Mouse (Mus musculus) kidney, postnatal 0 days (tissue): ENCODE data around the gene Osbpl8. TPM values are rescaled to one million over a fixed set of nuclear protein-coding genes. Genes with fewer than 3 reads are reported as not detected.
A peak's percentile ranks its signal among the peaks of the same experiment; 100 is the strongest.

ENCODE experiments used
- ATAC-seq: fragments of 200-750 bp; cut with Nextera tagmentation; replicated peaks from 2 replicates; pipeline ENCODE4 v1.8.0; 2017; ENCODE audit warnings: low read depth, moderate number of reproducible peaks, moderate TSS enrichment, moderate library complexity; ENCODE audit not compliant: low FRiP score
- DNase-seq: peaks from one replicate; pipeline ENCODE4 v3.0.0-alpha.2; 2016; ENCODE audit warnings: low spot score
- H3K27ac ChIP-seq: fragments of 300-500 bp; sonication (generic); 2 replicates; pipeline ENCODE4 v1.5.1; 2014; ENCODE audit warnings: mild to moderate bottlenecking
- H3K27me3 ChIP-seq: fragments of 300-500 bp; sonication (generic); 2 replicates; pipeline ENCODE4 v1.6.1; 2014; ENCODE audit warnings: low read length, mixed read lengths; ENCODE audit not compliant: insufficient read depth
- H3K36me3 ChIP-seq: fragments of 300-500 bp; sonication (generic); 2 replicates; pipeline ENCODE4 v1.6.1; 2014; ENCODE audit warnings: low read length, mixed read lengths; ENCODE audit not compliant: insufficient read depth
- H3K4me1 ChIP-seq: fragments of 300-500 bp; sonication (generic); replicated peaks from 2 replicates; pipeline ENCODE4 v1.6.1; 2014; ENCODE audit warnings: antibody characterized with exemption, low read length, mixed read lengths; ENCODE audit not compliant: insufficient read depth
- H3K4me2 ChIP-seq: fragments of 300-500 bp; sonication (generic); 2 replicates; pipeline ENCODE4 v1.6.1; 2014; ENCODE audit warnings: mild to moderate bottlenecking, low read length, moderate library complexity, mixed read lengths
- H3K4me3 ChIP-seq: fragments of 300-500 bp; sonication (generic); replicated peaks from 2 replicates; pipeline ENCODE4 v1.5.1; 2014; ENCODE audit warnings: low read depth, low read length
- H3K9ac ChIP-seq: fragments of 300-500 bp; sonication (generic); 2 replicates; pipeline ENCODE4 v1.6.1; 2014; ENCODE audit warnings: low read depth, low read length
- H3K9me3 ChIP-seq: fragments of 300-500 bp; sonication (generic); replicated peaks from 2 replicates; pipeline ENCODE4 v1.6.1; 2016; ENCODE audit warnings: low read length, inconsistent platforms, mixed read lengths
- CTCF ChIP-seq: IDR thresholded peaks from 2 replicates; pipeline ENCODE4 v1.5.1; 2016; ENCODE audit warnings: antibody characterized with exemption, low read depth, mild to moderate bottlenecking, moderate library complexity
- WGBS: fragments of 180-500 bp; shearing (Covaris S2); extraction: QIAGEN DNeasy Blood & Tissue Kit; methylation state at CpG from one replicate; pipeline ENCODE4 v1.1.7; 2014; 5-methylcytosine and 5-hydroxymethylcytosine counted together
- polyA plus RNA-seq: library from polyadenylated mRNA; unstranded; fragments of >200 nt; fragmentation: Nextera tagmentation; extraction: Ambion mirVana; gene quantifications from 2 replicates; pipeline ENCODE4 v1.2.1, GENCODE M21; 2015

Gene Osbpl8
- polyA plus RNA-seq, 1 experiment from 2014 or later, result 11.8 TPM

DNA sequence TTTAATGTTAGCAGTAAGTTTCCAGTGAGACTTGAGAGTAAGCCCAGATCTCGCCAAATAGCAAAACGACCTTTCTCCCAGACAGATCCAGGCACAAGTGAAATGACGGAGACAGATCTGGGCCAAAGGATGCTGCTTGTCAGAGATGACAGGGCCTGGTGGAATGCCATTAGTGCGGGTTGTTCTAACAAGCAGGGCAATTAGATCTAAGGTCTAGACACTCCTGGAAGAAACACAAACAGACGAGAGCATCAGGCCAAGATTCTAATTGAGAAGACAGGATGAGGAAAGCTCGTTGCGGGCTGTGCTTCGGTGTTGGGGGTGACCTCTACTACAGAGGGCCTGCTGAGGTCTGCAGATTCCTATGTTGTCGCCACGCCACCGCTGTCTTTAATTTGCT, 174.7 kb downstream of the Osbpl8 start:
- no peaks in the 10 kb centered on the region for H3K36me3 ChIP-seq
- DNase-seq (no peak), ATAC-seq (0 out of 2 replicates have a peak, but pooled peaks have one; percentile 29)
- H3K27me3 ChIP-seq, result no peaks in the 10 kb centered on the region
- H3K9ac ChIP-seq, result no peak overlapping the region
- no peak overlapping the region for H3K4me3 ChIP-seq
- no peak overlapping the region for H3K4me2 ChIP-seq
- TF ChIP-seq CTCF, result no peak
- H3K9me3 ChIP-seq, result no peaks in the 10 kb centered on the region
- WGBS, result 57% methylated on average over 11 of the region's 11 CpGs
- no peaks in the 10 kb centered on the region for H3K4me1 ChIP-seq
- H3K27ac ChIP-seq, result no peak overlapping the region

DNA sequence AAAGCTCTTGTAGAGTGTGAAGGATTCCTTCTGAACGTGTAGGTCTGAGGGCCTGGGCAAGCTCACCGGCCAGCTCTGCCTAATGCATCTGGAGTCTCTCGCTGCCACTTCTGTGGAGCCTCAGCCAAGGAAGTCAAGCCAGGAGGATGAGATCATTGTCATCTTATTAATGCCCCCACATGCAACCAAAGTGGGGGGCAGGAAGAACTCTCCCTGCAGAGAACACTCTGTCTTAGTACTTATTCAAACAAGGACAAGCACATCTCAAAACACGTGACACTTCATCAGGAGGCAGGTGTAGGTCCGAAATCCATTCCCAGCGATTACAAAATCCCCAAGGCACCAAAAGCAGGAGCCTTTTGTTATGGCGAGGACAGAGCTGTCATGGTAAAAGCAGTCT, 177.2 kb downstream of the Osbpl8 start:
- Histone ChIP-seq H3K9ac (no peak overlapping the region), H3K4me3 (no peak overlapping the region), H3K27me3 (no peaks in the 10 kb centered on the region), H3K4me2 (no peak overlapping the region), H3K4me1 (no peaks in the 10 kb centered on the region), H3K9me3 (no peaks in the 10 kb centered on the region), H3K36me3 (no peaks in the 10 kb centered on the region), H3K27ac (no peak overlapping the region)
- ATAC-seq (no peak), DNase-seq (no peak)
- WGBS, result 85% methylated on average over 7 of the region's 7 CpGs
- no peak for TF ChIP-seq CTCF

GRCm38 (mm10) chr10:111343555-111343954, 179.0 kb downstream of the Osbpl8 start:
- DNase-seq (no peak), ATAC-seq (no peak)
- Histone ChIP-seq H3K4me2 (no peak overlapping the region), H3K9ac (no peak overlapping the region), H3K9me3 (no peaks in the 10 kb centered on the region), H3K27me3 (no peaks in the 10 kb centered on the region), H3K4me1 (no peaks in the 10 kb centered on the region), H3K4me3 (no peak overlapping the region), H3K27ac (no peak overlapping the region), H3K36me3 (no peaks in the 10 kb centered on the region)
- TF ChIP-seq CTCF, result no peak
- WGBS, result 85% methylated on average over 5 of the region's 5 CpGs

Other genes starting within 250 kb of the Osbpl8 start
- 206 and 218 TPM in 2 replicates for gene Csrp2, start 245.0 kb upstream of the Osbpl8 start, polyA plus RNA-seq
- gene Zdhhc17, start 154.6 kb upstream of the Osbpl8 start, polyA plus RNA-seq, result 18.1 and 19.2 TPM in 2 replicates
- 5.7 and 6.2 TPM in 2 replicates for gene Bbs10, start 133.9 kb downstream of the Osbpl8 start, polyA plus RNA-seq